Mouse (Mus musculus): Measurements from ENCODE around the gene Gnptg.

GRCm38 (mm10) chr17:25288842-25289241 is 48.9 kb upstream of the Gnptg start:
- TF ChIP-seq GATA1 (IDR thresholded peaks at IDR 0.05; ENCODE audit: borderline replicate concordance, low read length): no peak
- TF ChIP-seq FLI1 (IDR thresholded peaks at IDR 0.05; ENCODE audit: low read length): no peak

Measured in megakaryocyte, embryonic 14.5 days (primary cell).